Mouse (Mus musculus) retina, postnatal 7 days (tissue): ENCODE results near the gene Gm5105.

Experiments
- DNase-seq: peaks from one replicate; pipeline ENCODE4 v3.0.0-alpha.2; 2012; ENCODE audit warnings: low read depth, low spot score

Gm5105 gene

GRCm38 (mm10) chr3:138027575-138028362 lies 39.4 kb downstream of the Gm5105 start:
- DNase-seq: no peak

GRCm38 (mm10) chr3:138026286-138026685 lies 40.9 kb downstream of the Gm5105 start:
- DNase-seq: no peak

DNA sequence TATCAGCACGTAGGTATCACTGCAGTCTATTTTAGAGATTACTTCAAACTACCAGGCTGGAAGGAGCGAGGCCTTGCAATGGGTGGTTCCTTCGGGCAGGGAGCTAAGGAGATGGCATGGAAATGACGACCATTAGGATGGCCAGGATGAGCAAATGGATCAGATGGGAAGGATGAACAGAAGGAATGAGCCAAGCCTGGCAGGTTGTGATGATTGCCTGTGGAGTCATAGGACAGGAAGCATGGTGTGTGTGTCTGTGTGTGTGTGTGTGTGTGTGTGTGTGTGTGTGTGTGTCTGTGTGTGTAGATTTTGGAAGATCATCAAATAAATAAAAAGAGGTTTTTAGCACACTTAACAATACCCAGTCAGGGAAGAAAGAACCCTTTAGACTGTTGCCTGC lies 44.5 kb downstream of the Gm5105 start:
- DNase-seq: no peak

DNA sequence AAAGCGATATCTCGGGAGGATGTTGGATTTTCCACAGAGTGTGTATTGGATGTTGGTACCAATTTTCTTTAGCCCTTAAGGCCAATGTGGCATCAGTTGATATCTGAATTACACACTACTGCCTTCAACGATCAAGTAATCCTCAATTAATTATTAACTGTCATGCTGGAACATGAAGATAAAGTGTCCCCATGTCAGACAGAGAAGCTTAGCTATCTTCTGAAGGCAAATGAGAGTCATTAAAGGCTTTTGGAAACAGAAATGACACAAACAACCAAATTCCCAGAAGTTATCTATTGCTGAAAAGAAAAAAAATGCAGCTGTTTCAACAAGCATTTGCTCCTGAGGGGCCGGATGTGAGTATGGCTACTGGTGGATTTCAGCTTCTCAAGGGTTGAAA lies 45.2 kb downstream of the Gm5105 start:
- DNase-seq: no peak

- DNase-seq: no peak
These were observed 50.4 kb downstream of the Gm5105 start for GRCm38 (mm10) chr3:138016810-138017209.

DNA sequence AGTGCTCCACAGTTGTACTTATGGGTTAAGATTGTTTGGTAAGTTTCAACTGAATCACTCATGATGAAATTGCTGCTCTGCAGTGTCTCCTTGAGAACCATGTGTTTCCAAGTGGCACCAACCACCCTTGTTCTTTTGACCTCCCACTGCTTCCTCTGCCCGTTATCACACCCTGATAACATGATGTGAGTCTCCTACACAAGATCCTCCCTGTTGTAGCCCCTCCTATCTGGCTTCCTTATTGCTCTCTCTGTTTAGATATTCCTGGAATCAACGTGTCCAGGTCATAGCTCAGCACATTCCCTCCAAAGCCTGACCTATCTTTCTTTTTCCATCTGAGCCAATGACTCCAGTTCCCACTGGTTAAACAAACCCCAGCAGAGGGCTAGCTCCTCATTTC lies 52.5 kb downstream of the Gm5105 start:
- DNase-seq: no peak

- no peak for DNase-seq
These were observed 54.8 kb downstream of the Gm5105 start for GRCm38 (mm10) chr3:138012351-138012750.

- DNase-seq: no peak
These were observed 59.0 kb downstream of the Gm5105 start for GRCm38 (mm10) chr3:138008152-138008551.

DNA sequence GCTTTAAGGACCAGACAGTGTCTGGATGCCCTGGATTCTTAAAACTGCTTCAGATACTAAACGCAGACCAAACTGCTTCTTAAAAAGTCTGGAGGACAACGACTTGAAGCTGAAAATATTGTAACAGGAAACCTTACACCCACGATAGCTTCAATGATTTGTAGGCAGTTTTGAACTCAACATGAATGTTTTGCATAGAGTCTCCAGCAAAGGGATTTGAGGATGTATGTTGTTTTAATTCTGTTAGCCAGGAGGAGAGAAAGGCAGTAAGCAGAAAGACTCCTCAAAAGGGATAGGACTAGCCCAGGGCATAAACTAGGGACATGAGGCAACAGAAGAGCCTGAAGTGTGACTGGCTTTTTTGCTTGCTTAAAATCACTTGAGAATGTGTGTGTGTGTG lies 60.3 kb downstream of the Gm5105 start:
- no peak for DNase-seq

- no peak for DNase-seq
These were observed 63.9 kb downstream of the Gm5105 start for GRCm38 (mm10) chr3:138003264-138003663.

DNA sequence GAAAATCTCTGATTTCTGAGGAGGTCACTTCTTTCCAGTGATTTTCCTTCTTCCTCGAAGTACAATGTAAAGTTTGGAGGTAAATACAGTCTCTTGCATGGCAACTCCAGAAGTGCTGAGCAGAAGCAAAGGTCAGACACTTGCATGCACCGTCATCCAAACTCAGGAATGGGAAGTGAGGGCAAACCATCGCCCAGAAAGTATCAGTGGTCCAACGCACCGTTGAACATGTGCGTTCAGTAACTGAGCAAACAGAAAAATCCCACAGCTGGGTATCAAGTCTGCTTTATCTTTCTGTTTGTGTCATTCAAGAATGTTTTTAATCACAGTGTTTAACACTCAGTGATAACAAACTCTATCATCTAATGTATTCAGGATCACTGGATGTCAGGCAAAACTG lies 64.6 kb downstream of the Gm5105 start:
- DNase-seq: no peak

GRCm38 (mm10) chr3:138001865-138002264 lies 65.3 kb downstream of the Gm5105 start:
- no peak for DNase-seq

GRCm38 (mm10) chr3:138000724-138001069 lies 66.5 kb downstream of the Gm5105 start:
- DNase-seq: no peak

DNA sequence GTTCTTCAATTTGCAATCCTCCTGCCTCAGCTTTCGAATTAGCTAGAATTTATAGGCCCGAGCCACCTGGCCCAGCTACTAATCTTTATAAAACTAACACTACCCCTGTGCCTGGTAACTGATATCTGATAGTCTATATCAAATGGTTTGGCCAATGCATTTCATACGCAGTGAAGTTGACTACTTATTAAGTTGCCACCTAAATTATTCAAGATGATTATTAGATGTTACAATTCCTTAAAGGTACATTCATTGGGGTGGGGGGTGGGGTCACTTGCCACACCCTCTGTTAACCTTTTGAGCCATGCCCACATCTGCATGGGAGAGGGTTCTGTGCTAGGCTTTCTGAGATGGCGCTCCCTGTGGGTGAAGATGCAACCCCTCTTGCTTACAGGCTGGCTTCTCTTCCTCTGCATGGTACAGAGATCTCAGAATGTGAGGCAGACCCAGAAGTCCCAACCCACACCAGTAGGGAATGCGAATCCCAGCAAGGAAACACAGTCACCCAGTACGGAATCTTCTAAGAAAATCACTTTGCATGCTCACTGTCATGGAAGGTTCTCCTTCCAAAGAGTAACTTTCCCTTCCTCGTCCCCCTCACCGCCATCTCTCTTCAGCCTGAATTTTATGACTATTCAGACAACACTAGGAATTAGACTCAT lies 67.0 kb downstream of the Gm5105 start:
- no peak for DNase-seq

DNA sequence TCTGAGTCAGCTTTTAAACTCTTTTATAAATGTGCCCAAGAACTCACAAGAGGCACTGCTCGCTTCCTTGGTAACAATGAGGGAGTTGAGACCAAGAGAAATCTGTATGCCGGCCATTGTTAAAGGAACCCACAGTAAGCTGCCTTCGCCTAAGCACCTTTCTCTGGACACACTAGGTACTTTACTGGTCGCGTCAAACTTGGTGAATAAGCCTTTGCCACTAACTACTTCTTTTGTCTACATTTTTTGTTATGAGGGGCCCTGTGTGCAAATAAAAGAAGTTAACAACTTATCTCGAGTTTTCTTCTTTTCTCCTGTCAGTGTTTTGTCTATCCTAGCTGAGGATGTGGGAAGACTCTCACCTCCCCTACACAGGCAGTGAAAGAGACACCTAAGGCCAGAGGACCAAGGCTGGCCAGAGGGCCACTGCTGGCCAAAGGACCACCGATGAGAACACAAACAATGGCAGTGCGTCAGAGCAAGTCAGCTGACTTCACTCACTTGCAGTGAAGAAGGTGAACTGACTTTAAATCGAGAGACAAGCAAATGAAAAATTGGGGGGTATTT lies 67.9 kb downstream of the Gm5105 start:
- no peak for DNase-seq
